Mouse (Mus musculus): ENCODE results near the gene Pigr. TPM values are rescaled to one million over a fixed set of nuclear protein-coding genes. Genes with fewer than 3 reads are reported as not detected.

The Pigr gene
- total RNA-seq, 2 experiments from 2014 or later = not detected

DNA sequence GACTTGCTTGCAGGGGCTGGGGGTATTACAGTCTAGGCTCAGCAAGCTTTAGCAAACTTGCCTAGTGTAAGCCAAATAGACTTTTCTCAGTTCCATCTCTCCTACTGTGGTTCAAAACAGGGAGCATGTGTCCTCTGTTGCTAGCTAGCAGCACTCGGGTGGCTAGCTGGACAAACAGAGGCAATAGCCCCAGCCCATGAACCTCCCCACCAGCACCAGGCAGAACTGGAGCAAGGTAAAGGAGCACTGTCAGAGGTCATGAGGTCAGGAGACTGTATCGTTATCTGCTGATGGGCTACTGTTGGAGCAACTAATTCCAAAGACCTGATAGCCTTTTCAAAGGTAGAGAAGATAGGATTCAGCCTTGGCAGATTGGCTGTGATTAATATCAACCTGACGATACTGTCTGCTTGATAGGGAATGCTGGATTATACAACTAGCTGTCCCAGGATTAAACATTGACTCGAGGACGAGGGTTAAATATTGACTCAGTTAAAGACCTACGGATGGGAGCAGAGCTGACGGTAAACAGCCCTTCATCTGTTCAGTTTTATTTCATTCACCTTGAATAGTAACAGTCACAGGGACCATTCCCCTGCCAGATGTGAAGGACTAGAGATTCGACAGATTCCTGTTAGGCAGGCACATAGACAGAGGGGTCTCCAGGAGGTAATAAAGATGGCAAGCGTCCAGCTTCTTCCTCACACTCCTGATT is 4.4 kb upstream of the Pigr start:
- DNase-seq = no peak
- intact Hi-C loops (cut with DNase I; ENCODE audit: low total_unique reads) = no loop called here

- intact Hi-C loops (cut with DNase I; ENCODE audit: low total_unique reads) = no loop called here
- DNase-seq = no peak
Observed at GRCm38 (mm10) chr1:130828656-130829055, 2.2 kb downstream of the Pigr start.

DNA sequence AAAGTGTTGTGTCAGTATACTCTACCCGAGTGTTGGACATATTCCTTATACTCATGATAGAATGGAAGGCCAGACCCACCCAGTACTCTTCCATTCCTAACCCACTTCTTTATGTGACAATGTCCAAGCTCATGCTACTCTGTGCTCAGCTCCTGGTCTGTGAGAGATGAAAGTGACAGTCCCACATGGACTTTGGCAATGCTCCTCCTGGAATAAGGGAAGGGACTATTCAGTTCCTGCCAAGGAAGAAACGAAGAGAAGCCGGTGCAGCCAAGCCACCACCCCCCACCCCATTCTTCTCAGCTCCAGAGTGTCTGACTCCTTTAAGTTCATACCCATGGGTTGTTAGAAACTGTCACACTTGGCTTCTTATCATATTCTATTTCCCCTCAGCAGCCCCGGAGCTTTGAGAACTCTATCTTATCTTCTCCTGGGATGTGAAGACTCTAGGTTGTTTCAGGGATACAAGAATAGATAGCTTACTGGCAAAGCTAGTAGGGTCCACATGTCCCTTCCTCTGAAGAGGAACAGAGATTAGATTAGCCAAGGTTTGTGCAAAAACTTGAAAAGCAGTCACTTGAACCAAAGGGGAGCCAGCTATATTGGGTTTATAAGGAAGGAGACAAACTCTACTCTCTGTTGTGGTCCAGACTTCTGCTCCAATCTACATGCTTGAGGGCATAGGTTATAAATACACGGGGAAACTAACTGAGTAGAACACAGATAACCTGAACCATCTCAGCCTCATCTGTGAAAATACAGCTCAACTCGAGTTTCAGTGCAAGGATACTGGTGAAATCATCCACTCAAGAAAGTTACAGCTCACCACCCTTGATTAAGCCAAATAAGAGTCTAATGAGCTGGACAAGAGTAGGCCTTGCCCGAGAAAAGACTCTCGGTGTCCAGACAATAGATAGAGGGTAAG is 3.7 kb downstream of the Pigr start:
- no peak for DNase-seq
- intact Hi-C loops (cut with DNase I; ENCODE audit: low total_unique reads) = no loop called here

- intact Hi-C loops (cut with DNase I; ENCODE audit: low total_unique reads) = no loop called here
Observed at GRCm38 (mm10) chr1:130832230-130833149, 6.0 kb downstream of the Pigr start.

DNA sequence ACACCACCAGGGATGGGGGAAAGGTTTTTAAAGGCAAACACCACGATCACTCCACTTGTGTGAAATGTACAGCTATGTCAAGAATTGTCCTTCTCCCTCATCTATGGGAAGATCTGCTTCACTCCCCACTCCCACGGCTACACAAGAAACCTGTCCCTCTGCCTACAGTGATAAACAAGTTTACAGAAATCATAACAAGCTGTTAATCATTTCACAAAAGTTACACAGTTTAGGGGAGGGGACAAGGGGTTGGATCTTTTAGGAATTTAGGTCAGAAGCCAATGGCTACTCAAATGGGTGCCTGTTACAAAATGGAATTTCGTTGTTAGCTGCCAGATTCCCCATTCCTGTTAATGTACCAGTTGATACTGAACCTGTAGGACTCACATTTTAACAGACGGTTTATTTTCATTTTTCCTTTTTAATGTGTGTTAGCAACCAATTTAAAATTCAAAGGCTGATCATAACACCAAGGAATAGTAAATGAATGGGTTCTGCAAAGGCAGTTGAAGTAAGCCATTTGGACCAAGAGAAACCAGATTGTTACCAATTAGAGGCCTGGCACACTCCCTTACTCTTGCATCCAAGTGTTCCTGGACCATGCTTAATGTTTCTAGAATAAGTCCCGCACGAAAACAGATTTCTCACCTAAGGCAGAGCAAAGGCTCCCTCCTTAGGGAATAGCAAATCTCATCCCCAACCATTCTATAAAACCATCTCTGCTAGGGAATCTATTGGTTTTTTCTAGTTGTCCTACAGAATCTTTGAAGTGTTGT is 8.9 kb downstream of the Pigr start:
- no peak for DNase-seq
- intact Hi-C loops (cut with DNase I; ENCODE audit: low total_unique reads) = no loop called here

More at GRCm38 (mm10) chr1:130832230-130833149, 6.0 kb downstream of the Pigr start:
- no peak for DNase-seq

DNA sequence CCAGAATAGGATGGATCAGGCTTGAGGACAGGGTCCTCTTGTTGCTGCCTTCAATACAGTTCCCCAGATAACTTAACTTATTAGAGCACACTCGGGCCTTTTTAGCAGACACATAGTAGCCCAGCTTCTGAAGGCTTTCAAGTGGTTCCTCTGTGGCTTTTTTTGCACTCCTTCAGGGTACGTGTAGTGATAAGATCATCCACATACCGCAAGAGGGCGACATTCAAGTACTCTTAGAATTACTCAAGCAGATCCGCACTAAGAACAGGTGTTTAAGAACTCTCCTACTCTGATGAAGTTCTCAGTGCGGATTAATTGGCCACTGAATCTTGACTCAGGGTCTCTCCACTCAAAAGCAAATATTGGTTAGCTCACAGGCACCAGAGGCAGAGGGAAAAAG is 11.8 kb downstream of the Pigr start:
- intact Hi-C loops (cut with DNase I; ENCODE audit: low total_unique reads) = no loop called here
- DNase-seq = no peak

DNA sequence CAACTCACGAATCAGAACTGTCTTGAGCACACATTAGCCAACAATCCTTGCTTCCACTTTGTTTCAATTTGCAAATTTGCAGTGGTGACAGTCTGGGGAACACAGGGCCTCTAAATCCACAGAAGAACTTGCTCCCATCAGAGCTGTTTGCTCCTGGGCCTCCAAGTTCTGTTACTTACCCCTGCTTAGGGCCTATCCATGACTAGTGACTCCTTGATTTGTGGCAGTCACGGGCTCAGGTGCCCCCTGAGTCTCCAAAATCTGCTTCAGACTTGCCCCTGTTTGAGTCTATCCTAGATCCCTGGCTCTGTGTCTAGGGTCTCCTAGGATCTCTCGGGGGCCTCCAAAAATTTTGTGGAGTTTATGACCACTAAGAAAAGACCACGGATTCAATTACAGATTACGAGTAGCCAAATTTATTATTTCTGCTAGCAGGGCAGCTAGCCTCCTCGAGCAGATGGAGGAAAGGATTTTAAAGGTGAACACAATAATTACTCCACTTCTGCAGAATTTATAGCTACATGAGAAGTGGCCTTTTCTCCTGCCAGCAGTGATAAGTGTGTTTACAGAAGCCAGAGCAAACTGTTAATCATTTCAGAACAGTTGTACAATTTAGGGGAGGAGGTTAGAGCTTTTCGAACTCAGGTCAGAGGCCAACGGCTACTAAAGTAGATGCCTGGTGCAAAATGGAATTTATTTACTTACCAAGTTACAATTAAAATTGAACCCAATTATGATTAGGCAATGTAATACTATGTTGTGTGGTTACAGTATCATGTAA is 14.3 kb downstream of the Pigr start:
- intact Hi-C loops (cut with DNase I; ENCODE audit: low total_unique reads) = no loop called here
- DNase-seq = no peak

GRCm38 (mm10) chr1:130841621-130842020 is 15.1 kb downstream of the Pigr start:
- no peak for DNase-seq
- intact Hi-C loops (cut with DNase I; ENCODE audit: low total_unique reads) = no loop called here

GRCm38 (mm10) chr1:130844516-130844915 is 18.0 kb downstream of the Pigr start:
- intact Hi-C loops (cut with DNase I; ENCODE audit: low total_unique reads) = no loop called here
- DNase-seq = no peak

- intact Hi-C loops (cut with DNase I; ENCODE audit: low total_unique reads) = no loop called here
- DNase-seq = no peak
Observed at GRCm38 (mm10) chr1:130849530-130850214, 23.2 kb downstream of the Pigr start.

GRCm38 (mm10) chr1:130850405-130850804 is 23.9 kb downstream of the Pigr start:
- intact Hi-C loops (cut with DNase I; ENCODE audit: low total_unique reads) = no loop called here
- DNase-seq = no peak

DNA sequence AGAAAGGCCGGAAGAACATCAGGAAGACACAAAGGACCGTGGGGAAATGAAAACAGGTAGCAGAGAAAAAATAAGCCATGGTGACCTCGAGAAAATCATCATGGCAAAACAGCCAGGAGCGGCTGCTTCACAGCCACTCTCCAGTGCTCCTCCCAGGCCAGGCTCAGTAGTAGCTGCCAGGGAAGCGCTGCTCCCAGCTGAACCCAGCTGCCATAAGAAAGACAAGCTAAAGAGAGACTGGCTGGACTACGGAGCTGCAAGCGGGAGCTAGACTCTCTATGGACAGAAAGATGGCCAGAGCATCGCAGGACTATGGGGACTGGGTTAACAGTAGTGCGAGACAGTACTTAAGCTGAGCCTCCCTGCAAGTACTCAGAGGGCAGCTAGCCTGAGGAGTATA is 28.3 kb downstream of the Pigr start:
- intact Hi-C loops (cut with DNase I; ENCODE audit: low total_unique reads) = no loop called here
- no peak for DNase-seq

- DNase-seq = no peak
- intact Hi-C loops (cut with DNase I; ENCODE audit: low total_unique reads) = no loop called here
Observed at GRCm38 (mm10) chr1:130855723-130856122, 29.2 kb downstream of the Pigr start.

DNA sequence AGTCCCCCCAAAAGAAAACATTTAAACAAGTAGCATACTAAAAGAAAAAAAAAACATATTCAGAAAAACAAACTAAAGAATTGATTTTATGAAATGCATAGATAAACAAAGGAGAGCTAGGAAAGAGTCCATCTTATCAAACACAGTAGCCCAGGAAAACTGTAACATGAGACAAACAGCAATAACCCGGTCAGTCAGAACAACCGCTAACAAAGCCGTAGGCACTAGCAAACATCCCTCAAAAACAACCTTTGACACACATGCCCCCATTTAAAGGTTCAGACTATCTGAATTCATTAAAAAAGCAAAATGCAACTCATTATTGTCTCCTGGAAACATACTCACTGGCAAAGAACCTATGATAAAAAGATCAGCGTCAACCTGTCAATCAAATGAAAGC is 31.0 kb downstream of the Pigr start:
- intact Hi-C loops (cut with DNase I; ENCODE audit: low total_unique reads) = no loop called here

DNA sequence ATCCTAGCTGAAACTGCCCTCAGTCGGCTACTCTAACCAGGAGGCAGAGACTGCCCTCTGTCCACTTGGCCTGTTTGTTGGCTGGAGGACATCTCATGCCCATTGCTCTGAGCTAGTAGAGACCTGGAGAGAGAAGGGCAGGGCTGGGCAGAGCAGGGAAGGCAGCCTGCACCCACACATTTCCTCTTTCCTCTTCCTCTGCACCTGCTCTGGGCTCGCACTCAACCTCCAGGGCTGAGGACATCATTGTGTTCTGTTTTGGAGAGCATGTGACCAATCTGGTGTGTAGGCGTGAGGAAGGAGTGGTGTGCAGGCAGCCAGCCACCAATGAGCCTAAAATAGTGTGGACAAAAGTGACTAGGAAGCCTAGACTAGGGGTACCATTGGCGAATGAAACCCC is 37.8 kb downstream of the Pigr start:
- DNase-seq = no peak
- intact Hi-C loops (cut with DNase I; ENCODE audit: low total_unique reads) = no loop called here

More for the DNA sequence above, 31.0 kb downstream of the Pigr start:
- DNase-seq = no peak

GRCm38 (mm10) chr1:130864741-130865140 is 38.3 kb downstream of the Pigr start:
- intact Hi-C loops (cut with DNase I; ENCODE audit: low total_unique reads) = no loop called here
- no peak for DNase-seq

GRCm38 (mm10) chr1:130865541-130866221 is 39.2 kb downstream of the Pigr start, which contains the start of gene Fcmr:
TSS of gene Fcmr (plus strand) at chr1:130865669.
- no peak for DNase-seq
- intact Hi-C loops (cut with DNase I; ENCODE audit: low total_unique reads) = no loop called here
